Comparison of ENCODE assay signal across 19 mouse cellular contexts in genomic region chr10:19529655-19530054, GRCm38 (mm10).
DNase-seq lines count a peak whose midpoint lies in the region; ATAC-seq lines count a peak whose summit lies in the region.
"Had no signal": no experiment of that assay in that cellular context is flagged by ENCODE, and none has a peak within 500 bp of the region (broad histone marks: within the 10 kb centered on the region; RNA-seq: fewer than 3 reads in every experiment).

No protein-coding gene starts in this region.

- 90% methylated on average over 5 of the region's 5 CpGs for WGBS in embryonic facial prominence, embryonic 10.5 days

- H3K36me3 ChIP-seq in embryonic facial prominence, embryonic 10.5 days (replicated peaks): no peaks in the 10 kb centered on the region
- H3K36me3 ChIP-seq: heart, embryonic 12.5 days; hindbrain, embryonic 15.5 days had no signal

- no peaks in the 10 kb centered on the region for H3K27me3 ChIP-seq in embryonic facial prominence, embryonic 10.5 days (replicated peaks; ENCODE audit: low read depth, poor library complexity, severe bottlenecking)
- H3K27me3 ChIP-seq: forebrain, embryonic 13.5 days; heart, embryonic 12.5 days; hindbrain, embryonic 15.5 days; Patski had no signal

- DNase-seq in 3T3-L1 (ENCODE audit: low read depth, low spot score): peak; percentile 63
- peak; percentile 31 for DNase-seq in 416B (ENCODE audit: low read depth)
- DNase-seq in testis, postnatal 14 days (ENCODE audit: low spot score): no peak
- no peak for DNase-seq in embryonic facial prominence, embryonic 10.5 days (ENCODE audit: low spot score)
- DNase-seq: adrenal gland, adult 2 months; adrenal gland, postnatal 25 days; cerebellum, adult 11 months; cerebellum, adult 8-10 months; cerebellum, postnatal 14 days; forebrain, postnatal 0 days; gastrocnemius, postnatal 14 days had no signal

- H3K4me3 ChIP-seq in embryonic facial prominence, embryonic 10.5 days: no peak overlapping the region
- H3K4me3 ChIP-seq: forebrain, embryonic 13.5 days; heart, embryonic 12.5 days; hindbrain, embryonic 15.5 days had no signal

- no peaks in the 10 kb centered on the region; the same call in 1 of the 2 replicates for H3K4me1 ChIP-seq in embryonic facial prominence, embryonic 10.5 days
- H3K4me1 ChIP-seq: forebrain, embryonic 13.5 days; heart, embryonic 12.5 days; hindbrain, embryonic 15.5 days had no signal

- peak; percentile 49 for ATAC-seq in CD4-positive, CD25-positive, alpha-beta regulatory T cell, adult 4 months
- peak; percentile 47 for ATAC-seq in inflammation-experienced regulatory T-cells, adult 6 months
- ATAC-seq in cerebellum, adult (ENCODE audit: insufficient number of reproducible peaks, low FRiP score, low TSS enrichment): no peak
- ATAC-seq in granulocyte monocyte progenitor cell, adult 5-6 weeks (replicated peaks; ENCODE audit: poor library complexity, severe bottlenecking): no peak
- ATAC-seq: forebrain, embryonic 13.5 days; forebrain, postnatal 0 days; Patski had no signal

- H3K27ac ChIP-seq in embryonic facial prominence, embryonic 10.5 days (replicated peaks): no peak overlapping the region
- H3K27ac ChIP-seq: forebrain, embryonic 13.5 days; hindbrain, embryonic 15.5 days had no signal

- H3K9me3 ChIP-seq in embryonic facial prominence, embryonic 10.5 days: no peaks in the 10 kb centered on the region
- H3K9me3 ChIP-seq: forebrain, embryonic 13.5 days; heart, embryonic 12.5 days; hindbrain, embryonic 15.5 days had no signal

Comparison
In these comparisons a context has a peak if more than half of its experiments do, and no peak if none do; other contexts are left out.
1. DNase-seq: peak in 3T3-L1 (single experiment) and 416B (single experiment); none in testis, postnatal 14 days (single experiment) and embryonic facial prominence, embryonic 10.5 days (single experiment).
2. ATAC-seq: peak in CD4-positive, CD25-positive, alpha-beta regulatory T cell, adult 4 months (single experiment) and inflammation-experienced regulatory T-cells, adult 6 months (single experiment); none in cerebellum, adult (single experiment) and granulocyte monocyte progenitor cell, adult 5-6 weeks (single experiment).